Mouse (Mus musculus) lung, adult 18-20 months (tissue): ENCODE data around the gene Tprkb.
"Not testable (repeated sequence)": the region's sequence is repeated elsewhere in the genome, so short reads cannot be mapped to it uniquely, and the experiment has no call there.

Experiments used
- DNase-seq, 2 experiments: peaks; one replicate each; pipeline ENCODE4 v3.0.0; 2022; ENCODE audit warnings: mixed read lengths in 2 of 2

The Tprkb gene

GRCm38 (mm10) chr6:85916596-85916995 is 4.9 kb downstream of the Tprkb start:
- no peak for DNase-seq

- DNase-seq, result not testable (repeated sequence)
Observed at GRCm38 (mm10) chr6:85918341-85918740, 6.7 kb downstream of the Tprkb start.

- DNase-seq, result no peak
Observed at GRCm38 (mm10) chr6:85919401-85919800, 7.7 kb downstream of the Tprkb start.

GRCm38 (mm10) chr6:85923643-85924042 is 12.0 kb downstream of the Tprkb start:
- DNase-seq, result no peak

- DNase-seq, result no peak
Observed at GRCm38 (mm10) chr6:85926709-85927108, 15.0 kb downstream of the Tprkb start.

GRCm38 (mm10) chr6:85927476-85928464 is 16.1 kb downstream of the Tprkb start:
- DNase-seq, result no peak

- DNase-seq, result no peak
Observed at GRCm38 (mm10) chr6:85929312-85929711, 17.6 kb downstream of the Tprkb start.

GRCm38 (mm10) chr6:85934047-85934446 is 22.4 kb downstream of the Tprkb start:
- no peak for DNase-seq

- DNase-seq, result no peak
Observed at GRCm38 (mm10) chr6:85935646-85936045, 24.0 kb downstream of the Tprkb start.

- DNase-seq, result peak; percentile 90 to 93
Observed at GRCm38 (mm10) chr6:85936508-85937465, 25.1 kb downstream of the Tprkb start.

GRCm38 (mm10) chr6:85938701-85939100 is 27.0 kb downstream of the Tprkb start:
- no peak for DNase-seq

GRCm38 (mm10) chr6:85942469-85942868 is 30.8 kb downstream of the Tprkb start:
- DNase-seq, result no peak

- no peak for DNase-seq
Observed at GRCm38 (mm10) chr6:85948549-85948948, 36.9 kb downstream of the Tprkb start.

GRCm38 (mm10) chr6:85957581-85957980 is 45.9 kb downstream of the Tprkb start:
- DNase-seq, result peak; percentile 46 to 55

GRCm38 (mm10) chr6:85961101-85962091 is 49.7 kb downstream of the Tprkb start, which contains the start of gene Dusp11:
Gene Dusp11 (minus strand): TSS chr6:85961667.
- DNase-seq, result peak; percentile 92 to 94

GRCm38 (mm10) chr6:85966081-85966480 is 54.4 kb downstream of the Tprkb start:
- not testable (repeated sequence) for DNase-seq

- DNase-seq, result no peak
Observed at GRCm38 (mm10) chr6:85966686-85967085, 55.0 kb downstream of the Tprkb start.

- no peak for DNase-seq
Observed at GRCm38 (mm10) chr6:85969889-85970288, 58.2 kb downstream of the Tprkb start.

- DNase-seq, result no peak
Observed at GRCm38 (mm10) chr6:85972699-85973098, 61.0 kb downstream of the Tprkb start.

GRCm38 (mm10) chr6:85973336-85973735 is 61.7 kb downstream of the Tprkb start:
- no peak for DNase-seq

- no peak for DNase-seq
Observed at GRCm38 (mm10) chr6:85974941-85975617, 63.4 kb downstream of the Tprkb start.
